Mouse (Mus musculus): ENCODE results near the gene Gabbr2. TPM values are rescaled to one million over a fixed set of nuclear protein-coding genes. Genes with fewer than 3 reads are reported as not detected.

Gene Gabbr2
- polyA plus RNA-seq, 1 experiment from 2014 or later: 0.88 TPM

GRCm38 (mm10) chr4:46688213-46688832 is 303.4 kb downstream of the Gabbr2 start:
- WGBS: 84% methylated on average over 14 of the region's 14 CpGs
- Histone ChIP-seq H3K4me1 (peaks cover 6% of the 10 kb centered on the region; the same call in 1 of the 2 replicates), H3K4me2 (no peak overlapping the region), H3K9me3 (replicated peaks) (0 out of 2 replicates have a peak, but pooled peaks cover 6% of the 10 kb centered on the region), H3K4me3 (no peak overlapping the region), H3K36me3 (ENCODE audit: poor library complexity, severe bottlenecking) (no peaks in the 10 kb centered on the region), H3K27me3 (peaks cover 18% of the 10 kb centered on the region), H3K27ac (no peak overlapping the region), H3K9ac (no peak overlapping the region)
- no peak for ATAC-seq

DNA sequence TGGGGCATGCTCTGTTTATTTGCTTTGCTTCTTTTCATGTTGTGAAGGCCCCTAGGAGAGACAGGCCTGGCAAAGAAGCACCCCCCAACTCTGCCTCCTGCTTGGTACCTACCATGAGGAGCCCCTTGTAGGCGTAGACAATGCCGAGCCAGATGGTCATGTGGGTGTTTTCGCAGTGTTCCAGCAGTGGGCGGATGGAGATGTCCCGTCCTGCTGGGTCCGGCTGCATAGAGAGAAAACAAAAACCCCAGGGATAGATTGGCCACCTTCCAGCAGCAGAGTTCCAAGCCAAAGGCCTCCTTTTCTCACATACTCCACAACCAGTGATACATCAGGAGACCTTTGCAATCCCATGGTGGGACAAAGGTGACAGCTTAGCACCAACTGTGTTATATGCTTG is 307.5 kb downstream of the Gabbr2 start:
- Histone ChIP-seq H3K9me3 (replicated peaks) (no peaks in the 10 kb centered on the region), H3K4me1 (peaks cover 6% of the 10 kb centered on the region; the same call in 1 of the 2 replicates), H3K36me3 (ENCODE audit: poor library complexity, severe bottlenecking) (no peaks in the 10 kb centered on the region), H3K27me3 (peaks cover 7% of the 10 kb centered on the region; the same call in 1 of the 2 replicates), H3K4me3 (no peak overlapping the region), H3K27ac (no peak overlapping the region), H3K4me2 (no peak overlapping the region), H3K9ac (no peak overlapping the region)
- 42% methylated on average over 6 of the region's 6 CpGs for WGBS
- ATAC-seq: no peak

- ATAC-seq: no peak
- Histone ChIP-seq H3K4me1 (no peaks in the 10 kb centered on the region), H3K9ac (no peak overlapping the region), H3K9me3 (replicated peaks) (no peaks in the 10 kb centered on the region), H3K4me3 (no peak overlapping the region), H3K36me3 (ENCODE audit: poor library complexity, severe bottlenecking) (no peaks in the 10 kb centered on the region), H3K27ac (no peak overlapping the region), H3K4me2 (no peak overlapping the region), H3K27me3 (no peaks in the 10 kb centered on the region)
- 88% methylated on average over 3 of the region's 3 CpGs for WGBS
Observed at GRCm38 (mm10) chr4:46676646-46677045, 315.0 kb downstream of the Gabbr2 start.

GRCm38 (mm10) chr4:46675992-46676391 is 315.7 kb downstream of the Gabbr2 start:
- no peaks in the 10 kb centered on the region for H3K36me3 ChIP-seq (ENCODE audit: poor library complexity, severe bottlenecking)
- WGBS: 25% methylated on average over 4 of the region's 4 CpGs
- no peaks in the 10 kb centered on the region for H3K4me1 ChIP-seq
- no peak overlapping the region for H3K4me2 ChIP-seq
- no peak for ATAC-seq
- H3K27ac ChIP-seq: no peak overlapping the region
- H3K4me3 ChIP-seq: no peak overlapping the region
- no peaks in the 10 kb centered on the region for H3K27me3 ChIP-seq
- no peaks in the 10 kb centered on the region for H3K9me3 ChIP-seq (replicated peaks)
- no peak overlapping the region for H3K9ac ChIP-seq

GRCm38 (mm10) chr4:46675272-46675785 is 316.3 kb downstream of the Gabbr2 start:
- H3K4me2 ChIP-seq: no peak overlapping the region
- no peak overlapping the region for H3K9ac ChIP-seq
- no peak overlapping the region for H3K4me3 ChIP-seq
- no peaks in the 10 kb centered on the region for H3K36me3 ChIP-seq (ENCODE audit: poor library complexity, severe bottlenecking)
- H3K27ac ChIP-seq: no peak overlapping the region
- 61% methylated on average over 11 of the region's 11 CpGs for WGBS
- no peaks in the 10 kb centered on the region for H3K9me3 ChIP-seq (replicated peaks)
- H3K4me1 ChIP-seq: no peaks in the 10 kb centered on the region
- H3K27me3 ChIP-seq: no peaks in the 10 kb centered on the region
- ATAC-seq: no peak

DNA sequence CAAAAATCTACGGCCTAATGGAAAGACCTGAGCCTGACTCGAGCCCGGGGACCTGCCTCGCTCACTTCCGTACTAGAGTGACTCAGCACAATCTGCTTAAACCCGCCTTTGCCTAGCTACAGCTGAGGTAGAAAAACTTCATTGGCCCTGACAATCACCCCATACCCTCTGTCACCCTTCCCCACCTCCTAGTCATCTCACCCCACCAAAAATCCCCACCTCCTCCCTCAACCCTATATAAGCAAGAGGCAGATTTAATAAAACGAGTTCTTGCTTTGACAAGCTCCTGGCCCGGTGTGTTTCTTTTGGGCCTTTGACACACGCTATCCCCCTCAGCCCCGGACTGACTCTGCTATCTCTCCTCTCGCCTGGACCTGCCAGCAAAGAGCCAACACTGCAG is 323.1 kb downstream of the Gabbr2 start:
- ATAC-seq: no peak
- no peaks in the 10 kb centered on the region for H3K36me3 ChIP-seq (ENCODE audit: poor library complexity, severe bottlenecking)
- peaks cover 9% of the 10 kb centered on the region; the same call in 1 of the 2 replicates for H3K4me1 ChIP-seq
- H3K27ac ChIP-seq: no peak overlapping the region
- no peak overlapping the region for H3K4me2 ChIP-seq
- H3K4me3 ChIP-seq: no peak overlapping the region
- no peaks in the 10 kb centered on the region for H3K27me3 ChIP-seq
- H3K9ac ChIP-seq: no peak overlapping the region
- 69% methylated on average over 11 of the region's 11 CpGs for WGBS
- no peaks in the 10 kb centered on the region for H3K9me3 ChIP-seq (replicated peaks)

- Histone ChIP-seq H3K4me2 (no peak overlapping the region), H3K9ac (no peak overlapping the region), H3K27me3 (0 out of 2 replicates have a peak, but pooled peaks cover 3% of the 10 kb centered on the region), H3K27ac (no peak overlapping the region), H3K4me1 (peaks cover 9% of the 10 kb centered on the region; the same call in 1 of the 2 replicates), H3K9me3 (replicated peaks) (no peaks in the 10 kb centered on the region), H3K36me3 (ENCODE audit: poor library complexity, severe bottlenecking) (no peaks in the 10 kb centered on the region), H3K4me3 (no peak overlapping the region)
- no peak for ATAC-seq
- 57% methylated on average over 5 of the region's 5 CpGs for WGBS
Observed at GRCm38 (mm10) chr4:46666420-46666819, 325.3 kb downstream of the Gabbr2 start.

- H3K4me3 ChIP-seq: no peak overlapping the region
- H3K9ac ChIP-seq: no peak overlapping the region
- H3K27ac ChIP-seq: no peak overlapping the region
- WGBS: 4% methylated on average over 7 of the region's 8 CpGs
- H3K4me1 ChIP-seq: peaks cover 9% of the 10 kb centered on the region; the same call in 1 of the 2 replicates
- no peaks in the 10 kb centered on the region for H3K9me3 ChIP-seq (replicated peaks)
- peak overlapping the region; percentile 69; the same call in 1 of the 2 replicates for H3K4me2 ChIP-seq
- 0 out of 2 replicates have a peak, but pooled peaks cover 3% of the 10 kb centered on the region for H3K27me3 ChIP-seq
- ATAC-seq: no peak
- no peaks in the 10 kb centered on the region for H3K36me3 ChIP-seq (ENCODE audit: poor library complexity, severe bottlenecking)
Observed at GRCm38 (mm10) chr4:46665371-46665774, 326.3 kb downstream of the Gabbr2 start.

- H3K9me3 ChIP-seq (replicated peaks): no peaks in the 10 kb centered on the region
- peak; percentile 86 for ATAC-seq
- H3K4me2 ChIP-seq: peak overlapping the region; percentile 69
- H3K4me1 ChIP-seq: peaks cover 9% of the 10 kb centered on the region; the same call in 1 of the 2 replicates
- peak overlapping the region; percentile 60 for H3K27ac ChIP-seq
- peak overlapping the region; percentile 63 for H3K9ac ChIP-seq
- H3K36me3 ChIP-seq (ENCODE audit: poor library complexity, severe bottlenecking): no peaks in the 10 kb centered on the region
- peak overlapping the region; percentile 40 for H3K4me3 ChIP-seq
- H3K27me3 ChIP-seq: 0 out of 2 replicates have a peak, but pooled peaks cover 3% of the 10 kb centered on the region
- 4% methylated on average over 34 of the region's 34 CpGs for WGBS
Observed at GRCm38 (mm10) chr4:46664123-46665009, 327.3 kb downstream of the Gabbr2 start.

DNA sequence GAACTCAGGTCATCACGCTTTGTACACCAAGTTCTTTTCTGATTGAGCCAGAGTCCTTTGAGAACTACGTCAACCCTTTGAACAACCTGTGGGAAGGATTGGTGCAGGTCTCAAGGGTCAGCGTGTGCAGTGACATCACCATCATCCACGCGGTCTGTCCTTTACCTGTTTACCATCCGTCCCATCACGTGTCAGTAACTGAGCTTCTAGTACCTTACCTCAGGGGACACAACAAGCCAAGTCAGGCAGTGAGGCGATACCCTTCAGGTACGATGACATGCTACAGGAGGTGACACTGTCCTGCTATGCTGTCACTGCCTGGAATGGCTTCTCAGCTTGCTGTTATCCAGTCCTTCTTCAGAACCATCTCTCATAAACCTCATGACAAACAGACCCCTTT is 330.2 kb downstream of the Gabbr2 start:
- peaks cover 9% of the 10 kb centered on the region; the same call in 1 of the 2 replicates for H3K4me1 ChIP-seq
- 0 out of 2 replicates have a peak, but pooled peaks cover 3% of the 10 kb centered on the region for H3K27me3 ChIP-seq
- no peak overlapping the region for H3K9ac ChIP-seq
- H3K9me3 ChIP-seq (replicated peaks): no peaks in the 10 kb centered on the region
- no peaks in the 10 kb centered on the region for H3K36me3 ChIP-seq (ENCODE audit: poor library complexity, severe bottlenecking)
- H3K4me3 ChIP-seq: no peak overlapping the region
- no peak overlapping the region for H3K27ac ChIP-seq
- no peak for ATAC-seq
- 72% methylated on average over 9 of the region's 9 CpGs for WGBS
- H3K4me2 ChIP-seq: no peak overlapping the region

DNA sequence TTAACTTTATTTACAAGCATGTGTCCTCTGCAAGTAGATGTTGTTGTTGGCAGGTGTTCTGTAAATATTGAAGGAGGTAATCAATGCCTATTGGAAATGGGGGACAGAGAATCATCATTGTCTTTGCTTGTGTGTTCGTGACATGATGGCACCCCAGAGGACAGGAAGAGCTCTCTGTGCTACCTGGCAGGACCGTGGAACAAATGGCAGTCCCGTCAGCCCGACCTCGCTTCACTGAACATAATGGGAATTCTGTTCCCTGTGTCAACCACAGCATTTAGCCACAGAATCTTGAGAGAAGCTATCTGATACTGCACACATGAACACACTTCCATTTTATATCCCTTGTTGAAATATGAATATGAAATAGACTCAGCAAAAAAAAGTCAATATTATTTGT is 332.7 kb downstream of the Gabbr2 start:
- Histone ChIP-seq H3K27me3 (0 out of 2 replicates have a peak, but pooled peaks cover 8% of the 10 kb centered on the region), H3K4me2 (no peak overlapping the region), H3K4me3 (no peak overlapping the region), H3K9me3 (replicated peaks) (no peaks in the 10 kb centered on the region), H3K27ac (no peak overlapping the region), H3K36me3 (ENCODE audit: poor library complexity, severe bottlenecking) (no peaks in the 10 kb centered on the region), H3K4me1 (peaks cover 1% of the 10 kb centered on the region; the same call in 1 of the 2 replicates), H3K9ac (no peak overlapping the region)
- WGBS: 70% methylated on average over 5 of the region's 5 CpGs
- ATAC-seq: no peak

DNA sequence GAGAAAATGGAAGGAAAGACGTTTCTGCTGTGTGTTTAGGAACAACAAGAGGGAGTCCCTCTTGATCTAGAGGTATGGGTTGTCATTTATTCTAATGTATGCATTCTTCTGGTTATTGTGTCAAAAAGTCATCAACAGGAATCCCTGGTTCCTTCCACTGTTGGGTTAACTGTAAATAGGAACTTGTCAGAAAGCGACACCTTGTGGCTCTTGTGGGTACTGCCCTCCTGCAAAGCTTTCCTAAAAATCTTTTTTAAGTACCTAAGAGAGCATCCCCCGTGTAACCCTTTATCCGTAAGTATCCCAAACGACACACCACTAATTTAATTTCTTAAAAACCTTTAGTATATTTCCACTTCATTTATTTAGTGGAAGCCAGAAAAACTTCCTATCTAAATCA is 334.6 kb downstream of the Gabbr2 start:
- H3K4me3 ChIP-seq: no peak overlapping the region
- no peak overlapping the region for H3K9ac ChIP-seq
- ATAC-seq: no peak
- H3K27me3 ChIP-seq: peaks cover 16% of the 10 kb centered on the region
- no peak overlapping the region for H3K27ac ChIP-seq
- no peaks in the 10 kb centered on the region for H3K9me3 ChIP-seq (replicated peaks)
- 10% methylated on average over 5 of the region's 5 CpGs for WGBS
- no peaks in the 10 kb centered on the region for H3K36me3 ChIP-seq (ENCODE audit: poor library complexity, severe bottlenecking)
- H3K4me1 ChIP-seq: no peaks in the 10 kb centered on the region
- no peak overlapping the region for H3K4me2 ChIP-seq
